Mouse (Mus musculus) telencephalon, adult 2 months (tissue): Measurements from ENCODE around the gene Tmem110.

Experiments
- DNase-seq: peaks from one replicate; pipeline ENCODE4 v3.0.0-alpha.2; 2011; ENCODE audit warnings: low read depth, low spot score

Gene Tmem110

GRCm38 (mm10) chr14:30862368-30862767, 37.0 kb downstream of the Tmem110 start:
- no peak for DNase-seq

GRCm38 (mm10) chr14:30865311-30865710, 39.9 kb downstream of the Tmem110 start:
- no peak for DNase-seq

- DNase-seq, result no peak
Measured at GRCm38 (mm10) chr14:30867042-30867441, 41.7 kb downstream of the Tmem110 start.

GRCm38 (mm10) chr14:30868826-30869225, 43.4 kb downstream of the Tmem110 start:
- no peak for DNase-seq

- DNase-seq, result no peak
Measured at GRCm38 (mm10) chr14:30869391-30869801, 44.0 kb downstream of the Tmem110 start.

GRCm38 (mm10) chr14:30870206-30871147, 45.1 kb downstream of the Tmem110 start:
- peak; percentile 52 for DNase-seq

- no peak for DNase-seq
Measured at GRCm38 (mm10) chr14:30874095-30874700, 48.8 kb downstream of the Tmem110 start.

GRCm38 (mm10) chr14:30875130-30875865, 49.9 kb downstream of the Tmem110 start:
- no peak for DNase-seq

GRCm38 (mm10) chr14:30875955-30876354, 50.6 kb downstream of the Tmem110 start:
- no peak for DNase-seq

- no peak for DNase-seq
Measured at GRCm38 (mm10) chr14:30876451-30876850, 51.1 kb downstream of the Tmem110 start.

GRCm38 (mm10) chr14:30877827-30878226, 52.4 kb downstream of the Tmem110 start:
- no peak for DNase-seq

GRCm38 (mm10) chr14:30878958-30879571, 53.7 kb downstream of the Tmem110 start, which contains the start of gene Mustn1:
Gene Mustn1 (plus strand): TSS chr14:30879200.
- DNase-seq, result no peak

- DNase-seq, result no peak
Measured at GRCm38 (mm10) chr14:30879794-30880193, 54.4 kb downstream of the Tmem110 start.

- no peak for DNase-seq
Measured at GRCm38 (mm10) chr14:30880251-30880650, 54.9 kb downstream of the Tmem110 start.

GRCm38 (mm10) chr14:30880811-30881717, 55.7 kb downstream of the Tmem110 start:
- no peak for DNase-seq

- no peak for DNase-seq
Measured at GRCm38 (mm10) chr14:30881718-30882108, 56.3 kb downstream of the Tmem110 start.

GRCm38 (mm10) chr14:30885298-30885697, 59.9 kb downstream of the Tmem110 start:
- no peak for DNase-seq

- DNase-seq, result no peak
Measured at GRCm38 (mm10) chr14:30886204-30886603, 60.8 kb downstream of the Tmem110 start, which contains the start of gene Itih4. Gene Itih4 (plus strand): TSS chr14:30886476.

GRCm38 (mm10) chr14:30888271-30888732, 62.9 kb downstream of the Tmem110 start:
- no peak for DNase-seq

GRCm38 (mm10) chr14:30899972-30900371, 74.6 kb downstream of the Tmem110 start:
- DNase-seq, result no peak
